9 mouse cellular contexts compared by ENCODE assay signal in genomic region chr13:69536021-69536420, GRCm38 (mm10). TPM values are rescaled to one million over a fixed set of nuclear protein-coding genes. Genes with fewer than 3 reads are reported as not detected.
A peak's percentile ranks its signal among the peaks of the same experiment; 100 is the strongest.
DNase-seq lines count a peak whose midpoint lies in the region; ATAC-seq lines count a peak whose summit lies in the region.
"Had no signal": no experiment of that assay in that cellular context is flagged by ENCODE, and none has a peak within 500 bp of the region (broad histone marks: within the 10 kb centered on the region; RNA-seq: fewer than 3 reads in every experiment).

No protein-coding gene starts in this region.

- H3K9ac ChIP-seq in neural tube, embryonic 12.5 days = no peak overlapping the region
- peak overlapping the region; percentile 92 for H3K9ac ChIP-seq in liver, embryonic 15.5 days

- no peaks in the 10 kb centered on the region for H3K9me3 ChIP-seq in heart, embryonic 10.5 days
- no peaks in the 10 kb centered on the region for H3K9me3 ChIP-seq in neural tube, embryonic 12.5 days
- H3K9me3 ChIP-seq in liver, embryonic 15.5 days (replicated peaks) = no peaks in the 10 kb centered on the region

- no peak overlapping the region for H3K27ac ChIP-seq in heart, embryonic 10.5 days
- H3K27ac ChIP-seq in neural tube, embryonic 12.5 days = no peak overlapping the region
- no peak overlapping the region for H3K27ac ChIP-seq in liver, embryonic 15.5 days (replicated peaks)

- H3K4me2 ChIP-seq in neural tube, embryonic 12.5 days (replicated peaks) = peak overlapping the region; percentile 89
- H3K4me2 ChIP-seq in liver, embryonic 15.5 days = peak overlapping the region; percentile 95

- no peaks in the 10 kb centered on the region for H3K36me3 ChIP-seq in heart, embryonic 10.5 days
- H3K36me3 ChIP-seq in neural tube, embryonic 12.5 days = no peaks in the 10 kb centered on the region
- H3K36me3 ChIP-seq in liver, embryonic 15.5 days (replicated peaks) = no peaks in the 10 kb centered on the region

- no peak for ATAC-seq in neural tube, embryonic 12.5 days (ENCODE audit: low FRiP score, low read depth)
- ATAC-seq in liver, embryonic 15.5 days (ENCODE audit: insufficient read depth) = no peak
- no peak for ATAC-seq in frontal cortex, adult (ENCODE audit: low TSS enrichment)
- ATAC-seq: inflammation-experienced regulatory T-cells, adult 6 months had no signal

- peaks cover 56% of the 10 kb centered on the region for H3K4me1 ChIP-seq in heart, embryonic 10.5 days
- H3K4me1 ChIP-seq in neural tube, embryonic 12.5 days = peaks cover 46% of the 10 kb centered on the region
- H3K4me1 ChIP-seq in liver, embryonic 15.5 days (replicated peaks) = peaks cover 47% of the 10 kb centered on the region

- no peak for DNase-seq in heart, embryonic 10.5 days (ENCODE audit: low spot score)
- DNase-seq in heart, adult 8-10 months (ENCODE audit: low spot score) = no peak
- DNase-seq in neural tube, embryonic 10.5 days (ENCODE audit: extremely low spot score, low spot score) = no peak
- no peak for DNase-seq in natural killer cell, adult 2 months (ENCODE audit: low spot score in 2 of 2)
- no peak for DNase-seq in left cerebral cortex, postnatal 10 days (ENCODE audit: extremely low spot score in 1 of 2, low spot score in 2 of 2)

- WGBS in heart, embryonic 10.5 days = 82% methylated on average over 4 of the region's 4 CpGs
- 81% methylated on average over 4 of the region's 4 CpGs for WGBS in neural tube, embryonic 12.5 days
- 73% methylated on average over 4 of the region's 4 CpGs for WGBS in liver, embryonic 15.5 days (ENCODE audit: insufficient replicate concordance)

- H3K4me3 ChIP-seq in heart, embryonic 10.5 days = 0 out of 2 replicates have a peak overlapping the region, but pooled peaks have one; percentile 96
- H3K4me3 ChIP-seq in neural tube, embryonic 12.5 days = no peak overlapping the region
- peak overlapping the region; percentile 95 for H3K4me3 ChIP-seq in liver, embryonic 15.5 days (replicated peaks)

- no peaks in the 10 kb centered on the region for H3K27me3 ChIP-seq in heart, embryonic 10.5 days (ENCODE audit: insufficient read depth, poor library complexity, severe bottlenecking)
- H3K27me3 ChIP-seq in neural tube, embryonic 12.5 days (replicated peaks) = no peaks in the 10 kb centered on the region
- no peaks in the 10 kb centered on the region for H3K27me3 ChIP-seq in liver, embryonic 15.5 days

- intact Hi-C loops in left cerebral cortex, postnatal 10 days (cut with DNase I) = no loop called here

RNA-seq across cellular contexts. Expression of gene Tent4a, which starts 1.6 kb away (rescaled TPM):
- 3.2 and 4.6 TPM in 2 replicates for polyA plus RNA-seq in heart, embryonic 10.5 days (2016; fragmentation: Nextera tagmentation; extraction: Ambion mirVana)
- total RNA-seq in heart, adult 8-10 months (2022) = 10 to 100 TPM; 10.6 to 14.1 (median 11.9) TPM
- polyA plus RNA-seq in neural tube, embryonic 12.5 days (2016; fragmentation: Nextera tagmentation; extraction: Ambion mirVana) = 7.4 and 8.2 TPM in 2 replicates
- 2.0 and 2.8 TPM in 2 replicates for polyA plus RNA-seq in liver, embryonic 15.5 days (2015; fragmentation: Nextera tagmentation; extraction: Ambion mirVana)
- 10 to 100 TPM; 34.3 to 40.3 TPM for total RNA-seq in left cerebral cortex, postnatal 10 days (2021)

RNA-seq across cellular contexts. Expression of gene Nsun2, which starts 2.5 kb away (rescaled TPM):
- 106 and 140 TPM in 2 replicates for polyA plus RNA-seq in heart, embryonic 10.5 days (2016; fragmentation: Nextera tagmentation; extraction: Ambion mirVana)
- 10 to 100 TPM; 43.6 to 51.5 (median 47.4) TPM for total RNA-seq in heart, adult 8-10 months (2022)
- 99.4 and 106 TPM in 2 replicates for polyA plus RNA-seq in neural tube, embryonic 12.5 days (2016; fragmentation: Nextera tagmentation; extraction: Ambion mirVana)
- 82.4 and 84.3 TPM in 2 replicates for polyA plus RNA-seq in liver, embryonic 15.5 days (2015; fragmentation: Nextera tagmentation; extraction: Ambion mirVana)
- total RNA-seq in left cerebral cortex, postnatal 10 days (2021) = 10 to 100 TPM; 67.6 to 68.9 TPM
